12 mouse cellular contexts compared by ENCODE assay signal in genomic region chr8:105874301-105874700, GRCm38 (mm10). TPM values are rescaled to one million over a fixed set of nuclear protein-coding genes. Genes with fewer than 3 reads are reported as not detected.
DNase-seq lines count a peak whose midpoint lies in the region; ATAC-seq and TF ChIP-seq lines count a peak whose summit lies in the region.
"Had no signal": no experiment of that assay in that cellular context is flagged by ENCODE, and none has a peak within 500 bp of the region (broad histone marks: within the 10 kb centered on the region; RNA-seq: fewer than 3 reads in every experiment).

No protein-coding gene starts in this region.

- TF ChIP-seq EP300 in CH12.LX (IDR thresholded peaks at IDR 0.05; ENCODE audit: low read length) = no peak

- no peaks in the 10 kb centered on the region for H3K9me3 ChIP-seq in hindbrain, postnatal 0 days (ENCODE audit: low read length)
- H3K9me3 ChIP-seq in hindbrain, embryonic 10.5 days = no peaks in the 10 kb centered on the region
- no peaks in the 10 kb centered on the region for H3K9me3 ChIP-seq in CH12.LX (replicated peaks; ENCODE audit: low read length)
- no peaks in the 10 kb centered on the region for H3K9me3 ChIP-seq in heart, embryonic 15.5 days (replicated peaks)
- H3K9me3 ChIP-seq: forebrain, embryonic 12.5 days; limb, embryonic 15.5 days had no signal

- no peaks in the 10 kb centered on the region for H3K27me3 ChIP-seq in hindbrain, postnatal 0 days (ENCODE audit: insufficient read depth, low read length)
- H3K27me3 ChIP-seq in hindbrain, embryonic 10.5 days (ENCODE audit: insufficient read depth, poor library complexity, severe bottlenecking) = no peaks in the 10 kb centered on the region
- H3K27me3 ChIP-seq in CH12.LX (replicated peaks) = no peaks in the 10 kb centered on the region
- H3K27me3 ChIP-seq in heart, embryonic 15.5 days = no peaks in the 10 kb centered on the region
- H3K27me3 ChIP-seq: forebrain, embryonic 12.5 days; limb, embryonic 15.5 days had no signal

- H3K4me2 ChIP-seq in hindbrain, postnatal 0 days (ENCODE audit: low read depth, low read length) = no peak overlapping the region
- H3K4me2 ChIP-seq in CH12.LX (ENCODE audit: insufficient read depth, low read depth, poor library complexity, severe bottlenecking) = no peak overlapping the region
- peak overlapping the region; percentile 13 for H3K4me2 ChIP-seq in heart, embryonic 15.5 days
- H3K4me2 ChIP-seq: forebrain, embryonic 12.5 days; limb, embryonic 15.5 days had no signal

- ATAC-seq in hindbrain, postnatal 0 days = no peak
- ATAC-seq in heart, embryonic 15.5 days (replicated peaks; ENCODE audit: insufficient number of reproducible peaks, insufficient read depth, low FRiP score, low read depth) = peak; percentile 72; the same call in 1 of the 2 replicates
- ATAC-seq: hindbrain, embryonic 16.5 days had no signal

- in situ Hi-C loops in CH12.LX (cut with MboI; ENCODE audit: low pct_ligation_motif_present, low pct_unique_long_range_greater_than_20kb, low sequenced_read_pairs) = no loop called here

- no peak for DNase-seq in hindbrain, postnatal 0 days (ENCODE audit: low spot score)
- no peak for DNase-seq in hindbrain, embryonic 10.5 days (ENCODE audit: low spot score)
- peak; percentile 27 for DNase-seq in CH12.LX (ENCODE audit: extremely low read depth)
- DNase-seq in cerebellum, postnatal 36 days = peak; percentile 43 to 66
- no peak for DNase-seq in spleen, postnatal 4 days (ENCODE audit: low spot score in 2 of 2)
- no peak for DNase-seq in layer of hippocampus, adult 9-10 months (ENCODE audit: low spot score)
- DNase-seq in Muller cell, postnatal 12 days (ENCODE audit: inconsistent ontology term) = no peak
- DNase-seq: lung, postnatal 36 days had no signal

- no peak overlapping the region for H3K9ac ChIP-seq in hindbrain, postnatal 0 days (replicated peaks; ENCODE audit: low read length)
- H3K9ac ChIP-seq in CH12.LX (ENCODE audit: insufficient read depth, low read depth) = no peak overlapping the region
- H3K9ac ChIP-seq in heart, embryonic 15.5 days = no peak overlapping the region
- H3K9ac ChIP-seq: forebrain, embryonic 12.5 days; limb, embryonic 15.5 days had no signal

- dilution Hi-C loops in CH12.LX (cut with MboI; ENCODE audit: extremely low pct_ligation_motif_present, extremely low pct_unique_long_range_greater_than_20kb, low sequenced_read_pairs) = no loop called here

- no peak for TF ChIP-seq POLR2A in CH12.LX (IDR thresholded peaks at IDR 0.05; ENCODE audit: low read depth, low read length)

- no peak overlapping the region for H3K4me3 ChIP-seq in hindbrain, postnatal 0 days (ENCODE audit: low read length)
- no peak overlapping the region for H3K4me3 ChIP-seq in hindbrain, embryonic 10.5 days
- no peak overlapping the region for H3K4me3 ChIP-seq in CH12.LX (replicated peaks in 1 of 3; ENCODE audit: low read depth in 2 of 3, low read length in 2 of 3, poor library complexity in 1 of 3)
- no peak overlapping the region for H3K4me3 ChIP-seq in heart, embryonic 15.5 days
- H3K4me3 ChIP-seq: forebrain, embryonic 12.5 days; limb, embryonic 15.5 days had no signal

- no peaks in the 10 kb centered on the region for H3K4me1 ChIP-seq in hindbrain, postnatal 0 days (ENCODE audit: insufficient read depth, low read length)
- no peaks in the 10 kb centered on the region for H3K4me1 ChIP-seq in hindbrain, embryonic 10.5 days (replicated peaks)
- H3K4me1 ChIP-seq in CH12.LX (ENCODE audit: control insufficient read depth in 1 of 2, insufficient read depth in 2 of 2) = peaks cover 8 to 31% of the 10 kb centered on the region in 2 experiments; a peak in 3 of 4 replicates
- H3K4me1 ChIP-seq in heart, embryonic 15.5 days (replicated peaks) = peaks cover 27% of the 10 kb centered on the region
- H3K4me1 ChIP-seq: forebrain, embryonic 12.5 days; limb, embryonic 15.5 days had no signal

- no peak for TF ChIP-seq CTCF in hindbrain, postnatal 0 days (IDR thresholded peaks at IDR 0.05; ENCODE audit: low read depth)
- TF ChIP-seq CTCF in CH12.LX (conservative IDR thresholded peaks at IDR 0.05 in 1 of 2, IDR thresholded peaks at IDR 0.05 in 1 of 2; ENCODE audit: low read depth in 2 of 2, low read length in 2 of 2) = no peak

- H3K79me2 ChIP-seq in CH12.LX (replicated peaks; ENCODE audit: control insufficient read depth, extremely low read depth, insufficient read depth, poor library complexity, severe bottlenecking) = peaks cover 55% of the 10 kb centered on the region

- no peak for TF ChIP-seq RAD21 in CH12.LX (IDR thresholded peaks at IDR 0.05; ENCODE audit: low read depth, low read length)

- WGBS in hindbrain, postnatal 0 days = 82% methylated on average over 6 of the region's 6 CpGs
- 89% methylated on average over 6 of the region's 6 CpGs for WGBS in hindbrain, embryonic 10.5 days
- WGBS in heart, embryonic 15.5 days = 40% methylated on average over 6 of the region's 6 CpGs

- peaks cover 47% of the 10 kb centered on the region for H3K36me3 ChIP-seq in hindbrain, postnatal 0 days (ENCODE audit: insufficient read depth, low read length)
- H3K36me3 ChIP-seq in hindbrain, embryonic 10.5 days = peaks cover 94% of the 10 kb centered on the region
- H3K36me3 ChIP-seq in CH12.LX (replicated peaks in 1 of 2; ENCODE audit: control insufficient read depth in 1 of 2, insufficient read depth in 1 of 2, low read length in 1 of 2) = peaks cover 56 to 91% of the 10 kb centered on the region in 2 experiments
- peaks cover 43% of the 10 kb centered on the region for H3K36me3 ChIP-seq in heart, embryonic 15.5 days

- H3K27ac ChIP-seq in hindbrain, postnatal 0 days = peak overlapping the region; percentile 22; the same call in 1 of the 2 replicates
- H3K27ac ChIP-seq in hindbrain, embryonic 10.5 days = no peak overlapping the region
- H3K27ac ChIP-seq in CH12.LX (ENCODE audit: insufficient read depth, low read depth) = peak overlapping the region; percentile 41
- H3K27ac ChIP-seq in heart, embryonic 15.5 days = peak overlapping the region; percentile 75
- H3K27ac ChIP-seq: forebrain, embryonic 12.5 days; limb, embryonic 15.5 days had no signal

TF ChIP-seq in CH12.LX, 34 proteins besides CTCF, POLR2A, EP300 and RAD21 (continues in another document):
- TF ChIP-seq USF1 (IDR thresholded peaks at IDR 0.05; ENCODE audit: low read depth, low read length) (no peak), JUN (IDR thresholded peaks at IDR 0.05; ENCODE audit: insufficient read depth, low read depth, low read length) (no peak), POLR2AphosphoS2 (IDR thresholded peaks at IDR 0.05; ENCODE audit: low read depth, low read length) (no peak), UBTF (IDR thresholded peaks at IDR 0.05; ENCODE audit: low read depth, low read length) (no peak), KAT2A (IDR thresholded peaks at IDR 0.05; ENCODE audit: insufficient replicate concordance, low read length) (no peak), SMC3 (IDR thresholded peaks at IDR 0.05; ENCODE audit: low read depth, low read length) (no peak), ZC3H11A (IDR thresholded peaks at IDR 0.05; ENCODE audit: low read depth, low read length) (no peak), NRF1 (IDR thresholded peaks at IDR 0.05; ENCODE audit: low read depth, low read length) (no peak), ELF1 (IDR thresholded peaks at IDR 0.05; ENCODE audit: low read depth, low read length) (no peak)

RNA-seq across cellular contexts. Expression of gene Edc4, which starts 6.4 kb away (rescaled TPM):
- total RNA-seq in hindbrain, postnatal 0 days (2014; rRNA removed) = 113 and 118 TPM in 2 replicates
- polyA plus RNA-seq in hindbrain, postnatal 0 days (2015; fragmentation: Nextera tagmentation; extraction: Ambion mirVana) = 41.7 and 42.0 TPM in 2 replicates
- polyA plus RNA-seq in hindbrain, embryonic 10.5 days (2016; fragmentation: Nextera tagmentation; extraction: Ambion mirVana) = 72.4 and 75.8 TPM in 2 replicates
- total RNA-seq in CH12.LX (2012; rRNA removed) (41.6 and 47.0 TPM in 2 replicates), CH12.LX (2014; rRNA removed) (28.2 and 28.7 TPM in 2 replicates)
- polyA plus RNA-seq in CH12.LX (2012; ENCODE audit: insufficient read length, low read depth) = 37.5 and 46.4 TPM in 2 replicates
- 25.3 and 34.7 TPM in 2 replicates for polyA plus RNA-seq in heart, embryonic 15.5 days (2015; fragmentation: Nextera tagmentation; extraction: Ambion mirVana)

RNA-seq across cellular contexts. Expression of gene Nutf2, which starts 13.9 kb away (rescaled TPM):
- total RNA-seq in hindbrain, postnatal 0 days (2014; rRNA removed) = 20.1 and 49.6 TPM in 2 replicates
- polyA plus RNA-seq in hindbrain, postnatal 0 days (2015; fragmentation: Nextera tagmentation; extraction: Ambion mirVana) = 119 and 158 TPM in 2 replicates
- 364 and 407 TPM in 2 replicates for polyA plus RNA-seq in hindbrain, embryonic 10.5 days (2016; fragmentation: Nextera tagmentation; extraction: Ambion mirVana)
- total RNA-seq in CH12.LX (2012; rRNA removed) (144 and 193 TPM in 2 replicates), CH12.LX (2014; rRNA removed) (205 and 223 TPM in 2 replicates)
- polyA plus RNA-seq in CH12.LX (2012; ENCODE audit: insufficient read length, low read depth) = 7.9 and 11.2 TPM in 2 replicates
- 154 and 173 TPM in 2 replicates for polyA plus RNA-seq in heart, embryonic 15.5 days (2015; fragmentation: Nextera tagmentation; extraction: Ambion mirVana)

RNA-seq across cellular contexts. Expression of gene Nrn1l, which starts 19.1 kb away (rescaled TPM):
- total RNA-seq in hindbrain, postnatal 0 days (2014; rRNA removed) = 0.75 and 3.3 TPM in 2 replicates
- polyA plus RNA-seq in hindbrain, postnatal 0 days (2015; fragmentation: Nextera tagmentation; extraction: Ambion mirVana) = 1.9 and 2.0 TPM in 2 replicates
- polyA plus RNA-seq in hindbrain, embryonic 10.5 days (2016; fragmentation: Nextera tagmentation; extraction: Ambion mirVana) = 0.39 and 0.73 TPM in 2 replicates
- 0.38 and 0.42 TPM in 2 replicates for total RNA-seq in CH12.LX (2012; rRNA removed)
- total RNA-seq in CH12.LX (2014; rRNA removed) = not detected in 2 replicates
- not detected in 2 replicates for polyA plus RNA-seq in CH12.LX (2012; ENCODE audit: insufficient read length, low read depth)
- polyA plus RNA-seq in heart, embryonic 15.5 days (2015; fragmentation: Nextera tagmentation; extraction: Ambion mirVana) = 0.73 and 0.80 TPM in 2 replicates
- polyA plus RNA-seq: forebrain, embryonic 12.5 days had no signal

RNA-seq across cellular contexts. Expression of gene Thap11, which starts 19.4 kb away (rescaled TPM):
- 86.9 and 112 TPM in 2 replicates for total RNA-seq in hindbrain, postnatal 0 days (2014; rRNA removed)
- polyA plus RNA-seq in hindbrain, postnatal 0 days (2015; fragmentation: Nextera tagmentation; extraction: Ambion mirVana) = 44.9 and 45.6 TPM in 2 replicates
- 78.3 and 83.5 TPM in 2 replicates for polyA plus RNA-seq in hindbrain, embryonic 10.5 days (2016; fragmentation: Nextera tagmentation; extraction: Ambion mirVana)
- total RNA-seq in CH12.LX (2012; rRNA removed) (40.2 and 42.6 TPM in 2 replicates), CH12.LX (2014; rRNA removed) (29.7 and 31.9 TPM in 2 replicates)
- 21.3 and 21.7 TPM in 2 replicates for polyA plus RNA-seq in CH12.LX (2012; ENCODE audit: insufficient read length, low read depth)
- 44.7 and 52.5 TPM in 2 replicates for polyA plus RNA-seq in heart, embryonic 15.5 days (2015; fragmentation: Nextera tagmentation; extraction: Ambion mirVana)

RNA-seq across cellular contexts. Expression of gene Cenpt, which starts 21.2 kb away (rescaled TPM):
- 40.9 and 45.3 TPM in 2 replicates for total RNA-seq in hindbrain, postnatal 0 days (2014; rRNA removed)
- 39.9 and 42.8 TPM in 2 replicates for polyA plus RNA-seq in hindbrain, postnatal 0 days (2015; fragmentation: Nextera tagmentation; extraction: Ambion mirVana)
- 55.2 and 58.1 TPM in 2 replicates for polyA plus RNA-seq in hindbrain, embryonic 10.5 days (2016; fragmentation: Nextera tagmentation; extraction: Ambion mirVana)
- total RNA-seq in CH12.LX (2012; rRNA removed) (21.3 and 21.4 TPM in 2 replicates), CH12.LX (2014; rRNA removed) (17.3 TPM in 2 replicates)
- 28.2 and 29.4 TPM in 2 replicates for polyA plus RNA-seq in CH12.LX (2012; ENCODE audit: insufficient read length, low read depth)
- 30.1 and 36.8 TPM in 2 replicates for polyA plus RNA-seq in heart, embryonic 15.5 days (2015; fragmentation: Nextera tagmentation; extraction: Ambion mirVana)

Comparison
In these comparisons a context has a peak if more than half of its experiments do, and no peak if none do; other contexts are left out.
1. DNase-seq: peak in CH12.LX (single experiment) and cerebellum, postnatal 36 days (2 of 2); none in hindbrain, postnatal 0 days (single experiment), hindbrain, embryonic 10.5 days (single experiment), spleen, postnatal 4 days (0 of 2), layer of hippocampus, adult 9-10 months (single experiment) and Muller cell, postnatal 12 days (single experiment).